Mouse (Mus musculus) G1E (cell line): ENCODE measurements around the gene Cyp2f2.

Experiments
- CTCF ChIP-seq: IDR thresholded peaks from 2 replicates; pipeline ENCODE4 v1.5.1; 2012; ENCODE audit warnings: low read depth, low read length, inconsistent platforms, mixed read lengths
- GATA1 ChIP-seq: IDR thresholded peaks from 2 replicates; pipeline ENCODE4 v1.6.1; 2012; ENCODE audit warnings: borderline replicate concordance, low read length, inconsistent platforms, mixed read lengths
- POLR2AphosphoS5 ChIP-seq: IDR thresholded peaks from 2 replicates; pipeline ENCODE4 v1.6.1; 2012; ENCODE audit warnings: low read depth, low read length, inconsistent platforms; ENCODE audit not compliant: insufficient replicate concordance
- TAL1 ChIP-seq: conservative IDR thresholded peaks from 2 replicates; pipeline ENCODE4 v1.6.1; 2012; ENCODE audit warnings: low read depth, low read length, inconsistent platforms, mixed read lengths

DNA sequence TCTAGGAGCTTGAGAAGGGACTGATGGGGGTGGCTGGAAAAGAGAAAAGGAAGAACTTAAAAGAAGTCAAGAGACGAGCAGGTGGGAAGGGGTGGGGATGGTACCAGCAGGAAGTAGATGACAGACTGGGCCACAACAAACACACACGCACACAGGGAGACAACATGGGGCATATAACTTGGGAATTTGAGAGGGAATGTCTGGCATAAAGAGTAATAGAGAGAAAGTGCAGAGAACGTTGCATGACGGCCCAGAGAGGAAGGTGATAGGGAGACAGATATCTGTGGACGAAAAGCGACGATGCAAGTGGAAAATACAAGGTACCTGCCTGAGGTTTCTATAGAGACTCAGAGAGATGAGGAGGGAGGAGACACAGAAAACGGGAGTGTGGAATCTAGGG lies 46.0 kb downstream of the Cyp2f2 start:
- TF ChIP-seq CTCF, result no peak
- TF ChIP-seq GATA1, result no peak
- no peak for TF ChIP-seq POLR2AphosphoS5
- TF ChIP-seq TAL1, result no peak
